Mouse (Mus musculus): ENCODE data around the gene Spry1.
A peak's percentile ranks its signal among the peaks of the same experiment; 100 is the strongest.
"Not testable (repeated sequence)": the region's sequence is repeated elsewhere in the genome, so short reads cannot be mapped to it uniquely, and the experiment has no call there.

Spry1 gene

GRCm38 (mm10) chr3:37639690-37640089, at the start of gene Spry1:
Spry1 (plus strand) TSS chr3:37639947.
- peak; percentile 95 to 98 for DNase-seq (ENCODE audit: low spot score in 2 of 2)

GRCm38 (mm10) chr3:37595721-37596120, 44.0 kb upstream of the Spry1 start:
- DNase-seq (ENCODE audit: low spot score in 2 of 2), result no peak

GRCm38 (mm10) chr3:37596519-37596918, 43.2 kb upstream of the Spry1 start:
- peak; percentile 20 for DNase-seq (ENCODE audit: low spot score in 2 of 2)

- DNase-seq (ENCODE audit: low spot score in 2 of 2), result no peak
Measured at GRCm38 (mm10) chr3:37597200-37597599, 42.5 kb upstream of the Spry1 start.

GRCm38 (mm10) chr3:37599641-37600040, 40.1 kb upstream of the Spry1 start:
- not testable (repeated sequence) for DNase-seq (ENCODE audit: low spot score in 2 of 2)

GRCm38 (mm10) chr3:37602356-37602755, 37.4 kb upstream of the Spry1 start:
- DNase-seq (ENCODE audit: low spot score in 2 of 2), result no peak

GRCm38 (mm10) chr3:37602890-37603289, 36.9 kb upstream of the Spry1 start:
- no peak for DNase-seq (ENCODE audit: low spot score in 2 of 2)

GRCm38 (mm10) chr3:37603541-37603940, 36.2 kb upstream of the Spry1 start:
- no peak for DNase-seq (ENCODE audit: low spot score in 2 of 2)

- DNase-seq (ENCODE audit: low spot score in 2 of 2), result no peak
Measured at GRCm38 (mm10) chr3:37604976-37605875, 34.5 kb upstream of the Spry1 start.

GRCm38 (mm10) chr3:37605876-37606238, 33.9 kb upstream of the Spry1 start:
- DNase-seq (ENCODE audit: low spot score in 2 of 2), result no peak

- DNase-seq (ENCODE audit: low spot score in 2 of 2), result no peak
Measured at GRCm38 (mm10) chr3:37608926-37609325, 30.8 kb upstream of the Spry1 start.

- no peak for DNase-seq (ENCODE audit: low spot score in 2 of 2)
Measured at GRCm38 (mm10) chr3:37610670-37611069, 29.1 kb upstream of the Spry1 start.

GRCm38 (mm10) chr3:37613722-37614121, 26.0 kb upstream of the Spry1 start:
- DNase-seq (ENCODE audit: low spot score in 2 of 2), result no peak

- DNase-seq (ENCODE audit: low spot score in 2 of 2), result no peak
Measured at GRCm38 (mm10) chr3:37614878-37615650, 24.7 kb upstream of the Spry1 start.

- DNase-seq (ENCODE audit: low spot score in 2 of 2), result no peak
Measured at GRCm38 (mm10) chr3:37616586-37617547, 22.9 kb upstream of the Spry1 start.

GRCm38 (mm10) chr3:37632246-37632645, 7.5 kb upstream of the Spry1 start:
- DNase-seq (ENCODE audit: low spot score in 2 of 2), result no peak

GRCm38 (mm10) chr3:37632751-37633150, 7.0 kb upstream of the Spry1 start:
- no peak for DNase-seq (ENCODE audit: low spot score in 2 of 2)

GRCm38 (mm10) chr3:37634648-37635047, 5.1 kb upstream of the Spry1 start:
- DNase-seq (ENCODE audit: low spot score in 2 of 2), result no peak

GRCm38 (mm10) chr3:37636921-37637320, 2.8 kb upstream of the Spry1 start:
- no peak for DNase-seq (ENCODE audit: low spot score in 2 of 2)

GRCm38 (mm10) chr3:37640162-37640721, 495 bp downstream of the Spry1 start:
- peak; percentile 35 to 63 for DNase-seq (ENCODE audit: low spot score in 2 of 2)

GRCm38 (mm10) chr3:37640810-37641209, 1.1 kb downstream of the Spry1 start:
- DNase-seq (ENCODE audit: low spot score in 2 of 2), result peak; percentile 73 to 79
